Mouse (Mus musculus): ENCODE results near the gene Setx. TPM values are rescaled to one million over a fixed set of nuclear protein-coding genes. Genes with fewer than 3 reads are reported as not detected.
"Not testable (repeated sequence)": the region's sequence is repeated elsewhere in the genome, so short reads cannot be mapped to it uniquely, and the experiment has no call there.

The Setx gene
- 18.3 and 21.7 TPM in 2 replicates for polyA plus RNA-seq (2014; fragmentation: Nextera tagmentation; extraction: Ambion mirVana)

GRCm38 (mm10) chr2:29123907-29124569 is at the start of gene Setx:
Gene Setx (plus strand): TSS chr2:29124181.
- peaks cover 5% of the 10 kb centered on the region; the same call in 1 of the 2 replicates for H3K36me3 ChIP-seq (ENCODE audit: control insufficient read depth, insufficient read depth, low read length)
- peak within 1 kb of the TSS; percentile 76 for H3K9ac ChIP-seq (replicated peaks; ENCODE audit: low read depth, low read length)
- no peaks in the 10 kb centered on the region for H3K9me3 ChIP-seq (ENCODE audit: control insufficient read depth, low read depth, low read length)
- no peak for ATAC-seq (ENCODE audit: insufficient number of reproducible peaks, insufficient read depth, low FRiP score, low read depth)
- H3K4me2 ChIP-seq (replicated peaks; ENCODE audit: low read depth, low read length) = peak within 1 kb of the TSS; percentile 75
- WGBS = 63% methylated on average over 14 of the region's 14 CpGs
- H3K27ac ChIP-seq (ENCODE audit: low read length) = peak within 1 kb of the TSS; percentile 90
- H3K4me1 ChIP-seq (ENCODE audit: control insufficient read depth, insufficient read depth, low read length) = peaks cover 7% of the 10 kb centered on the region; the same call in 1 of the 2 replicates
- no peaks in the 10 kb centered on the region for H3K27me3 ChIP-seq (ENCODE audit: control insufficient read depth, insufficient read depth, low read length)
- H3K4me3 ChIP-seq (ENCODE audit: low read depth, low read length) = peak within 1 kb of the TSS; percentile 78

- Histone ChIP-seq H3K9me3 (ENCODE audit: control insufficient read depth, low read depth, low read length) (no peaks in the 10 kb centered on the region), H3K9ac (replicated peaks; ENCODE audit: low read depth, low read length) (no peak overlapping the region), H3K4me3 (ENCODE audit: low read depth, low read length) (no peak overlapping the region), H3K36me3 (ENCODE audit: control insufficient read depth, insufficient read depth, low read length) (peaks cover 63% of the 10 kb centered on the region), H3K27ac (ENCODE audit: low read length) (no peak overlapping the region), H3K4me1 (ENCODE audit: control insufficient read depth, insufficient read depth, low read length) (no peaks in the 10 kb centered on the region), H3K4me2 (replicated peaks; ENCODE audit: low read depth, low read length) (no peak overlapping the region), H3K27me3 (ENCODE audit: control insufficient read depth, insufficient read depth, low read length) (no peaks in the 10 kb centered on the region)
- ATAC-seq (ENCODE audit: insufficient number of reproducible peaks, insufficient read depth, low FRiP score, low read depth) = no peak
- WGBS = 90% methylated on average over 7 of the region's 7 CpGs
Measured at GRCm38 (mm10) chr2:29074676-29075075, 49.3 kb upstream of the Setx start.

- Histone ChIP-seq H3K4me2 (replicated peaks; ENCODE audit: low read depth, low read length) (no peak overlapping the region), H3K9ac (replicated peaks; ENCODE audit: low read depth, low read length) (no peak overlapping the region), H3K9me3 (ENCODE audit: control insufficient read depth, low read depth, low read length) (no peaks in the 10 kb centered on the region), H3K27ac (ENCODE audit: low read length) (no peak overlapping the region), H3K36me3 (ENCODE audit: control insufficient read depth, insufficient read depth, low read length) (peaks cover 65% of the 10 kb centered on the region), H3K4me3 (ENCODE audit: low read depth, low read length) (no peak overlapping the region), H3K4me1 (ENCODE audit: control insufficient read depth, insufficient read depth, low read length) (no peaks in the 10 kb centered on the region), H3K27me3 (ENCODE audit: control insufficient read depth, insufficient read depth, low read length) (no peaks in the 10 kb centered on the region)
- ATAC-seq (ENCODE audit: insufficient number of reproducible peaks, insufficient read depth, low FRiP score, low read depth) = no peak
- WGBS = 80% methylated on average over 11 of the region's 11 CpGs
Measured at GRCm38 (mm10) chr2:29075331-29076070, 48.5 kb upstream of the Setx start.

GRCm38 (mm10) chr2:29076226-29076625 is 47.8 kb upstream of the Setx start:
- no peak overlapping the region for H3K4me3 ChIP-seq (ENCODE audit: low read depth, low read length)
- no peaks in the 10 kb centered on the region for H3K27me3 ChIP-seq (ENCODE audit: control insufficient read depth, insufficient read depth, low read length)
- no peaks in the 10 kb centered on the region for H3K9me3 ChIP-seq (ENCODE audit: control insufficient read depth, low read depth, low read length)
- no peaks in the 10 kb centered on the region for H3K4me1 ChIP-seq (ENCODE audit: control insufficient read depth, insufficient read depth, low read length)
- no peak overlapping the region for H3K27ac ChIP-seq (ENCODE audit: low read length)
- H3K36me3 ChIP-seq (ENCODE audit: control insufficient read depth, insufficient read depth, low read length) = peaks cover 70% of the 10 kb centered on the region
- WGBS = 85% methylated on average over 2 of the region's 2 CpGs
- H3K4me2 ChIP-seq (replicated peaks; ENCODE audit: low read depth, low read length) = no peak overlapping the region
- no peak for ATAC-seq (ENCODE audit: insufficient number of reproducible peaks, insufficient read depth, low FRiP score, low read depth)
- no peak overlapping the region for H3K9ac ChIP-seq (replicated peaks; ENCODE audit: low read depth, low read length)

- no peak overlapping the region for H3K4me3 ChIP-seq (ENCODE audit: low read depth, low read length)
- no peak overlapping the region for H3K9ac ChIP-seq (replicated peaks; ENCODE audit: low read depth, low read length)
- H3K27ac ChIP-seq (ENCODE audit: low read length) = no peak overlapping the region
- no peaks in the 10 kb centered on the region for H3K27me3 ChIP-seq (ENCODE audit: control insufficient read depth, insufficient read depth, low read length)
- peaks cover 69% of the 10 kb centered on the region for H3K36me3 ChIP-seq (ENCODE audit: control insufficient read depth, insufficient read depth, low read length)
- no peak overlapping the region for H3K4me2 ChIP-seq (replicated peaks; ENCODE audit: low read depth, low read length)
- ATAC-seq (ENCODE audit: insufficient number of reproducible peaks, insufficient read depth, low FRiP score, low read depth) = no peak
- 68% methylated on average over 3 of the region's 3 CpGs for WGBS
- no peaks in the 10 kb centered on the region for H3K4me1 ChIP-seq (ENCODE audit: control insufficient read depth, insufficient read depth, low read length)
- H3K9me3 ChIP-seq (ENCODE audit: control insufficient read depth, low read depth, low read length) = no peaks in the 10 kb centered on the region
Measured at GRCm38 (mm10) chr2:29081965-29082364, 42.0 kb upstream of the Setx start.

- H3K9me3 ChIP-seq (ENCODE audit: control insufficient read depth, low read depth, low read length) = no peaks in the 10 kb centered on the region
- H3K27ac ChIP-seq (ENCODE audit: low read length) = no peak overlapping the region
- H3K4me3 ChIP-seq (ENCODE audit: low read depth, low read length) = no peak overlapping the region
- no peaks in the 10 kb centered on the region for H3K27me3 ChIP-seq (ENCODE audit: control insufficient read depth, insufficient read depth, low read length)
- no peaks in the 10 kb centered on the region for H3K4me1 ChIP-seq (ENCODE audit: control insufficient read depth, insufficient read depth, low read length)
- no peak for ATAC-seq (ENCODE audit: insufficient number of reproducible peaks, insufficient read depth, low FRiP score, low read depth)
- no peak overlapping the region for H3K9ac ChIP-seq (replicated peaks; ENCODE audit: low read depth, low read length)
- WGBS = 97% methylated on average over 7 of the region's 7 CpGs
- H3K4me2 ChIP-seq (replicated peaks; ENCODE audit: low read depth, low read length) = no peak overlapping the region
- H3K36me3 ChIP-seq (ENCODE audit: control insufficient read depth, insufficient read depth, low read length) = peaks cover 38% of the 10 kb centered on the region
Measured at GRCm38 (mm10) chr2:29086026-29086425, 38.0 kb upstream of the Setx start.

- not testable (repeated sequence) for H3K27ac ChIP-seq (ENCODE audit: low read length); H3K9me3 ChIP-seq (ENCODE audit: control insufficient read depth, low read depth, low read length); ATAC-seq (ENCODE audit: insufficient number of reproducible peaks, insufficient read depth, low FRiP score, low read depth); H3K9ac ChIP-seq (replicated peaks; ENCODE audit: low read depth, low read length); H3K4me2 ChIP-seq (replicated peaks; ENCODE audit: low read depth, low read length); H3K4me3 ChIP-seq (ENCODE audit: low read depth, low read length); H3K4me1 ChIP-seq (ENCODE audit: control insufficient read depth, insufficient read depth, low read length); H3K27me3 ChIP-seq (ENCODE audit: control insufficient read depth, insufficient read depth, low read length)
- H3K36me3 ChIP-seq (ENCODE audit: control insufficient read depth, insufficient read depth, low read length) = peaks cover 13% of the 10 kb centered on the region
- 85% methylated on average over 6 of the region's 6 CpGs for WGBS
Measured at GRCm38 (mm10) chr2:29089276-29089675, 34.7 kb upstream of the Setx start.

- Histone ChIP-seq H3K9ac (replicated peaks; ENCODE audit: low read depth, low read length) (no peak overlapping the region), H3K27ac (ENCODE audit: low read length) (no peak overlapping the region), H3K4me1 (ENCODE audit: control insufficient read depth, insufficient read depth, low read length) (no peaks in the 10 kb centered on the region), H3K27me3 (ENCODE audit: control insufficient read depth, insufficient read depth, low read length) (no peaks in the 10 kb centered on the region), H3K9me3 (ENCODE audit: control insufficient read depth, low read depth, low read length) (no peaks in the 10 kb centered on the region), H3K4me2 (replicated peaks; ENCODE audit: low read depth, low read length) (no peak overlapping the region), H3K36me3 (ENCODE audit: control insufficient read depth, insufficient read depth, low read length) (no peaks in the 10 kb centered on the region), H3K4me3 (ENCODE audit: low read depth, low read length) (no peak overlapping the region)
- no peak for ATAC-seq (ENCODE audit: insufficient number of reproducible peaks, insufficient read depth, low FRiP score, low read depth)
- WGBS = 86% methylated on average over 8 of the region's 8 CpGs
Measured at GRCm38 (mm10) chr2:29095674-29096073, 28.3 kb upstream of the Setx start.
